Mouse (Mus musculus): ENCODE data around the gene Kansl1l.

Kansl1l gene

DNA sequence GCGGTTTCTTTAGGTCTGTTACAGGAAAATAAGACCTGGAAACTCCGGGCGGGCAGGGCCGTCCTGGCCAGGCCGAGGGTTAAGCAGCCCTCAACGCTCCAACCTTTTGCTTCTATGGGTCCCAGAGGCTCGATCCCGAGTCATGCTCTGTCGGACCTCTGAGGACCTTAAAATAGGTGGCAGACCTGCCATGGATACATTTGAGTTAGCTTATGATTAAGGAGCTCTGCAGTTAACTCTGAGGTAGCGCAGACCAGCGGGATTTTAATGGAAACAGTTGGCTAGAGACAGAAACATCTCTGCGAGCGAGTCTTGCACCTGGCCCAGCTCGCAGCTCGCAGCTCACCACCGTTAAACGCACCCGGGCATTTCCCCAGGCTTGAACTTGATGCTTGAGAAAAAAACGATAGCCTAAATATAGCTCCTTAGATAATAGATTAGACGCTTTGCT is 528 bp upstream of the Kansl1l start:
- DNase-seq (ENCODE audit: low read depth), result no peak

DNA sequence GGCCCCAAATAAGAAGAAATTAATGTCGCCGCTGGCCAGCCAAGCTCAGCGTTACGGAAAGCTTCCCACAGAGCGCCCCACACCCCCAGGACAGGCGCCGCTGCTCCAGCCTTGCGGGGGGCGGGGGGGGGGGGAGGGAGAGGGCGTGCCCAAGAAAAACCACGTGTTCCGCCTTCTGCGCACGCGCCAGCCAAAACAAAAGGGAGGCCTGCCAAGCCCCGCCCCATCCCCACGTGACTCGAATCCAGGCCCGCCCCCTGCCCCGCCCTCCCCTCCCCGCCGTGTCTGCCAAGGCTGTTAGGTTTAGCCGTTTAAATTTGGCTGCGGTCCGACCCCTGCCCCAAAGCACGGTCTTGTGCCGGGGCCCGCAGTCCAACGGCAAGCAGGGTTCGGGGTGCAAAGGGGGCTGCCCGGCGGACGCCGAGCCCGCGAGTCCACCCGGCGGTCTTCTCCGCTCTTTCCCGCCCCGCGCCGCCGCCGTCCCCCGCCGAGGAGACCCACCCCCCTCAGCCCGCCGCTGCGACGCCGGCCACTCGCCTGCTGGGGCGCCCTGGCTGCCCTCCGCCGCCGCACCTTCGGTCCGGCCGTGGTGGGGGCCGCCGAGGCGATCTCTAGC is 417 bp downstream of the Kansl1l start:
- DNase-seq (ENCODE audit: low read depth), result peak; percentile 96

DNA sequence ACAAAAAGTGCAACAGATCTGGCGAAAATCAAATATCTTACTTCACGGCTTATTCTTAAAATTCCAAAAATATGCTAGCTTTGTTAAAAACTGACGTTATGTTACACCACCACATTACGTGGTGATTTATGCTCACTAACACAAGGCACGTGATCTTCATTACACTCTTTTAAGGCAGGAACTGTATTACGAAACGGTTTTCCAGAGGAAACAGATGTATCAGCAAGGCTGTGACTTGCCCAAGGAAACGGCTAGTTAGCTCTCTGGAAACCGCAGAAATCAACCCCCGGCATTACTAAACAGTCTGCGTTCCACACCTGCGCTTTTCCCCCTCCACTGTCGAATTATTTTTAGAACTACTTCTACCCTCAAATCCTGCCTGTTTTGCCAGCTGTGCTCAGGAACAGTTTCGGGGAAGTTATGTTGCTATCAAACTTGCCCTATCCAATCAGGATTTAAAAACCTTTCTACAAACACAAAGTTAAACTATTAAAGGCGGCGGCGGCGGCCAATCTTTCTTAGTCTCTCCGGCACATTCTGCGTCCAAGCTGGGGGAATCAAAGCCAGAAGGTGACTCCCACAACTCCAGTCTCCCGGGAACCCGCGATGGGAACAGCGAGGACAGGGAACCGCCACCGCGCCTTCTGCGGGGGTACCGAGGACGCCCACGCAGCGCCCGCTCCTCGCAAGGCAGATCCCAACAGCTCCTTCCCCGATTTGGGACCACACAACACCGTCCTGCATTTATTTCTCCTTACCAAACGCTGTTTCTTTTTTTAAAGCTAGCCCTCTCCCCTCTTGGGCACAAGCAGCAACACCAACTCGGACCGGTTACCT is 1.2 kb downstream of the Kansl1l start:
- DNase-seq (ENCODE audit: low read depth), result peak; percentile 79

DNA sequence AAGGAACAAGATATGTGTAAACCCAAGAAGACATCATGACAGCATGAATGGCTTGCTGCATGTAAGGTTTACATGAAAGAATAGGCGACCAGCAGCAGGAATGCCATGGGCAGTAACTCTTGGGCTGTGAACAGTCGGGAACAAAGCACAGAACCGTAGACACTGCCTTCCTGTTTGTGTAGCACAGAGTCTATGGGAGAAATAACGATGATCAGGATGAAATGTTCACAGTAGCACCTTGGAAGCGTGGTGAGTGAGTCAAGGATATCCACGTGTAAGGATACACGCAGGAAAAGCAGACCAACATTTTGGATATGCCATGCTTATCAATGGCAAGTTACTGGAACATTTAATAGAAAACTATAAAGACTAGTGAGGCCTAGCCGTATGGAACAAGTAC is 2.6 kb downstream of the Kansl1l start:
- peak; percentile 47 for DNase-seq (ENCODE audit: low read depth)

DNA sequence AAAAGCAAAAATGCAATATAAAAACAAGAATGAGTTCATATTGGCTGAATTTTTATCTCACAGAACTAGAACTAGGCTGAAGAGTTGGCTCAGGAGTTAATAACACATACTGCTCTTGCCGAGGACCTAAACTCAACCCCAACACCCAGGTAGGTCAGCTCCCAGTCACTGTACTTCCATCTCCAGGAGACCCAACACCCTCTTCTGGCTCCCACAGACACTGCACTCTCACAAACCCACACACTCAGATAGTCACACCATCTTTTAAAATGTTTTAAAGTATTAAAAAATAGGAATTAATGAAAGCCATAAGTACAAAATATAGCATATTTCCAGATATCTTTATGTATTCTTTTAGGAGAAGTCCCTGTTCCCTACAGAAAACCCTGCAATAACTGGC is 4.2 kb downstream of the Kansl1l start:
- DNase-seq (ENCODE audit: low read depth), result peak; percentile 22

DNA sequence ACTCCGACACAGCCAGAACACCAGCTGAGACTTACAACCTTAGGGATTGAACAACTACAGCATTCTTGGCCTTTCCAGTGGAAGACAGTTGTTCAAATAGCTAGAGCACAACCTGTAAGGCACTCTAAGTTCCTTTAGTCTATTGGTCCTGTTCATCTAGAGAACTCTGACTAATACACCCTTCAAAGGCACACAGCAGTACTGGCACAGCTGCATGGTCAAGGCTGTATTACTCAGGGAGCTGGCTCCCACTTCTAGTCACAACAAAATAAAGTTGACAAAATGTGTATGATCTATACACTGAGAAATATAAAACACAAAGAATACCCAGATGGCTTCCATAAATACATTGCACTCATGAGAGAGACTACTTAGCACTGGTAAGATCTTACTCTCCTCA is 10.5 kb downstream of the Kansl1l start:
- no peak for DNase-seq (ENCODE audit: low read depth)

DNA sequence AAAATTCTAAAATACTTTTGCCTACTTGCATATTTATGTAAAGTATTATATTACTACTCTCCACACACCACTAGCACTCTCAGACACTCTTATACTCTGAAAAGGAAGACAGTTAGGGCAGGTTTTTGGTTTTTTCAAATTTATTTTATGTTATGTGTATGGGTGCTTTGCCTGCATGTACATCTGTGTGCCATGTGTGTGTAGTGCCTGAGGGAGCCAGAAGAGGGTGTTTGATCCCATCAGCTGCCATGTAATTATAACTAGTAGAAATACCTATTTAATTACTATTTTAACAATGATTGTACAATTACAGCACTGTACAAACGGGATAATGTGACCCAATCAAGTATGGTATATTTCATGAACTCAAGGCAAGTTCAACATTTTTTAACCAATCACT is 12.0 kb downstream of the Kansl1l start:
- DNase-seq (ENCODE audit: low read depth), result peak; percentile 31

DNA sequence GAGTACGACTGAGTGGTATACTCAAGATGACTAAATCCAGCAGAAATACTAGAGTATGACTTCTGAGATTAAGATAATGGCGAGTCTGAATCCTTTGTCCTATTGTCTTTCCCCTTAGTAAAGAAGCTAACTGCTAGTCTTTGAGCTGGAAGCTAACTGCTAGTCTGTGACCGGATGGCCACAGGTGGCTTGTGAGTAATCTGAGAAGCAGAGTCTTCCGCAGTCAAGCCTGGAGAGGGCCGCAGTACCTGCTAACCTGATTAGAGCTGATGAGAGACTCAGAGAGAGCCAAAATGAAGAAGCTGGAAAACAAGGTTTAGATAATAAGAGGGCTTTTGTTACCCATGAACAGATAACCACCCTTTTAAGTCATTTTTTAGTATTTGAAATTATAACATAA is 12.7 kb downstream of the Kansl1l start:
- no peak for DNase-seq (ENCODE audit: low read depth)

DNA sequence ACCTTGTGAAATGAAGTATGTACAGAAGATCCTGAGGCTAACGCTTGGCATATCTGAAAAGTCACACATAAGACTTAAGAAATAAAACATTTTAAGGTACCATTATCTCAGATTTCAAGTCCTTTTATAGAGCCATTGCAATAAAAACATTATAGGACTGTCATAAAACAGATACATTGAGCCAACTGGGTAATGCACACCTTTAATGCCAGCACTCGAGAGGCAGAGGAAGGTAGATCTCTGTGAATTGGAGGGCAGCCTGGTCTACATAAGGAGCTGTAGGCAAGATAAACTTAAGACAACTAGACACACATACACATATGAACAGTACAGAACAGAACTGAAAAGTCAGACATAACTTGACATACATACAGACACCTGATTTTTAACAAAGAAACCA is 19.4 kb downstream of the Kansl1l start:
- DNase-seq (ENCODE audit: low read depth), result no peak

DNA sequence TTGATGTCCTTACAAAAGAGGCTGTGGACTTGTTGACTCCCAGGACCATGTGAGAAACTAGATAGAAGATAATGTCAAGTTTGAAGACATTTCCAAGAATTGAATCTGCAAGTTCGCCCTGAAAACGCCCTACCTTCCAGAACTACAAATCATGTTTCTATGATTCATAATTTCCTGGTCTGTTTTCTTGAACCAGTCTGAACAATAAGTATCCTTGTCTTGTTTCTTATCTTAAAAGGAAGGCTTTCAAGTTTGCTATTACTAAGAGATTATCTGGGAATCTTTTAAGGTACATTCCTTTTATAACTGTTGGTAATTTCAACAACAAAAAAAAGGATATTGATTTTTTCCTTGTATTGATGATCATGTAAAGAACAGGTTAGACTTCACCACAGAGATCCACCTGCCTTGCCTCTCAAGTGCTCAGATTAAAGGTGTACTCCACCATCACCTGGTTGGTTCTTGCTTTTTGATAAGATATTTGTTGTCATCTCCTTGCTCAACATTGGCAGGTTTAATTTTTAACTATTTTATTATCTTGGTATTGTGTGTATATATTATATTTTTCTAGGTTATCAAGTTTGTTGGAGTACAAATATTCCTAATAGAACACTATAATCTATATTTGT is 24.4 kb downstream of the Kansl1l start:
- DNase-seq (ENCODE audit: low read depth), result no peak

DNA sequence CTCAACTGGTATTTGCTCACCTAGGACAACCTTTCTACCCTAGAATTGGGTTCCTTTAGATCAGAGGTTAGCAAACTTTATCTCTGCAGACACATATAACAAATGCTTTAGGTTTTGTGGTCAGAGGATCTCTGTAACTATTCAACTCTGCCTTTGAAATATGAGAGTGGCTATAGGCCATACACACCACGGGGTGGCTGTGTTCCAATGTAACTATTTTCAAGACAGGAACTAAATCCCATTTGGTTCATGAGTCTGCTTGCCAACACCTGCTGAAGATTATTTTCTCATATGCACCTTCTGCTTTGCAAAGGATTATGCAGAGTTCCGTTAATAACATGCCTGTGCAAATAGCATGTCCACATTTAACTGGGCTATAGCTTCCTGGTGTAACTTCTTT is 35.1 kb downstream of the Kansl1l start:
- no peak for DNase-seq (ENCODE audit: low read depth)

DNA sequence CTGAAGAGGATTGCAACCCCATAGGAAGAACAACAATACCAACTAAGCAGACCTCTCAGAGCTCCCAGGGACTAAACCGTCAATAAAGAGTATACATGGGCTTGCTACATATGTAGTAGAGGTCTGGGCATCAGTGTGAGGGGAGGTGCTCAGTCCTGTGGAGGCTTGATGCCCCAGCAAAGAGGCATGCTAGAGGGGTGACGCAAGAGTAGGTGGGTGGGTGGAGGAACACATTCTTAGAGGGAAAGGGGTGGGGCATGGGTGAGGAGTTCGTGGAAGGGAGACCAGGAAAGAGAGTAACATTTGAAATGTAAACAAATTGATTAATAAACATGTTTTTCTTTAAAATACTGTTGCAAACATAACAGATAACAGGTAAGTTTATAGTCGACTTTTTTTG is 36.3 kb downstream of the Kansl1l start:
- no peak for DNase-seq (ENCODE audit: low read depth)

DNA sequence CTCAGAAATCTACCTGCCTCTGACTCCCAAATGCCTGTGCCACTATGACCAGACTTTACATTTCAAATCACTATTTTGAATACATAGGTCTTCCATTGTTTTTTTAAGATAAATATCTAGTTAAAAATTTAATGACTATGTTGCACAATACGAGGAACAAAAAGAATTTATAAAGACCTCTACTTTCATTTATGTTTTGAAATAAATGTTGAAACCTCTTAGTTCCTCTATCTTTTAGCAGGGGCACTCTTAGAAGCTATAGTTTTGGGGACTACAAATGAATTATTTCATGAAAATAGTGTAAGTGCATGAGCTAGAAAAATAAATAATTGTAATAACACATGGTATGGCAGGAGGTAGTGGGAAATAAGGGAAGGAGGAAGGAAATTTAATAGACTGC is 38.6 kb downstream of the Kansl1l start:
- DNase-seq (ENCODE audit: low read depth), result no peak

DNA sequence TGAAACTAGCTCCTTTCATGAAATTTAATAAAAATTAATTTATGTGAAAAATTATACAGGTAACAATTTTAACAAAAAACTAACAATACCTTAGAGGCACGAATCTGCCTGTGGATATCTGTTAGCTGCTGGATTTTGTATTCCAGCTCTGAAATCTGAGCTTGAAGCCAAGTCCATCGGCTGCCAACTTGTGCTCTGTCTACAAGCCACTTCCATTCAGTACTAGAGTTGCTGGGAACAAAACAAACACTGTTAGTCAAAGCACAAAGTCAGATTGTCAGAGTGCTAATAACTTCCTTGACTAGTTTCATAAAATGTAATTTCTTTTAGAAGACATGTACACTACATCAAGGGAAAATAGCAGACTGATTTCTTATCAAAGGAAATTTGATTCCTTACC is 39.5 kb downstream of the Kansl1l start:
- DNase-seq (ENCODE audit: low read depth), result no peak

DNA sequence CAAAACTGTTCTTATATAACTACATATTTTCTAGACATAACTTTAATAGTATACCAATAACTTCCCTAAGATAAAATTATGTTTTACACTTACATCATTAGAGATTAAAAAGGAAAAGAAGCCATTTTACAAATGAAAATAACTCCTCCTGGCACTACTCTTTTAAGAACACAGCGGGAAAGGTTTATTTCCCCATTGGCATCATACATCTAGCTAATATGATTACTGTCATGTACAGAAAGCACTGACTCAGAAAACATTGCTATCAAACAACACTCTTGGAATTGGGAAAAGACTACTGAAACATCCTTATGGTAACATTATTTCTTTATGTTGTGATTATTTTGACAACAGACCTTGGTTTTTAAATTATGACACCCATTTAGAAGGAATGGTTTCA is 48.6 kb downstream of the Kansl1l start:
- no peak for DNase-seq (ENCODE audit: low read depth)

DNA sequence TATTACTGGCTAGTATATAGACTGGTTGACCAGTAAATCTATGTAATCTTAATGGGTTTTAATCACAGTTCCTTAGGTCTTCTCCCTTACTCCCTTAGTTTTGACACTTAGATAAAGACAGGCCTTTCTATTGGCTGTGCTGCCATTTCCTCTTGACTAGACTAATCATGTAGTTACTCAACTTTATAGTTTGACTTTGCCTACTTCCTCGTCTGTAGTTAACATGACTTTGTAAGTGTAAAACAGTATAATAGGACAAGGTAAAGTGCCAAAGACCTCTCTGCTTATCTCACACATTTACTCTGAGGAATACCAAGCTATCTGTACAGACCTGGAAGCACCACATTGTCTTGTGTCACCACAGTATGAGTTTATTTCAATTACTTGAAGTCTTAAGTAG is 86.8 kb downstream of the Kansl1l start:
- no peak for DNase-seq (ENCODE audit: low read depth)

DNA sequence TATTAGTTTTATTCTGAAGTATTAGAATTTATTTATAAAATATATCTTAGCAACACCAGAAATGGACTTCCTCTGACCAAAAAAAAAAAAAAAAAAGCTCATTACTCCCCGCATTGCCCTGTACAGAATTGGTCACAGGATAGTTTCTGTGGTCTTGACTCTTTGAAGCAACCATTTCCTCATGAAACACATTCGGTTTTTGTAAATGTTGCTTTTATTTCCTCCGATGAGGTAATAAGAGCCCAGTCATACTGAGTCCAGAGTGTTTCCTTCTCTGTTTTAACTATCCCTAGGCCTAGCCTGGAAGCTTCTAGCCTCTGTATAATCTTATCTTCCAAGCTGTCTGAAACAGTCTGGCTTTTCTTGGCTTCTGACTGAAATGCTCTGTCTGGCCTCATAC is 104.5 kb downstream of the Kansl1l start:
- DNase-seq (ENCODE audit: low read depth), result no peak

DNA sequence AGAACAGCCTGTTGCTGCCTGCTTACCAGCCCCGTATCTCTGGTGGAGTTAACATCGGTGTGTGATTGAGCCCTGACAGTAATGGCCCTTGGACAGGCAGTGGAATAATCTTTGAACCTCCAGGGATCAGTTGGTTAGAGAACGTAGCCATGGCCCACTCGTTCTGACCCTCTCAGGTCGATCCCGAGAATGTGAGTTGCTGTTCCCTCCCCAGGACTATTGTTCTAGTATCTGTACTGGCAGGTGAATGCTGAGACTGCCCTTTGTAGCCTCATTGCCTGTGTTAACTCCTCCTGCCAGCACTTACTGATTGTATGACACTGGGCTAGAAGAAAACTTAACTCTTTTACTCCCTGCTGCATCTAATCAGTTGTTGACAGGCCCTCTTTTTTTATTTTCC is 112.8 kb downstream of the Kansl1l start:
- no peak for DNase-seq (ENCODE audit: low read depth)

DNA sequence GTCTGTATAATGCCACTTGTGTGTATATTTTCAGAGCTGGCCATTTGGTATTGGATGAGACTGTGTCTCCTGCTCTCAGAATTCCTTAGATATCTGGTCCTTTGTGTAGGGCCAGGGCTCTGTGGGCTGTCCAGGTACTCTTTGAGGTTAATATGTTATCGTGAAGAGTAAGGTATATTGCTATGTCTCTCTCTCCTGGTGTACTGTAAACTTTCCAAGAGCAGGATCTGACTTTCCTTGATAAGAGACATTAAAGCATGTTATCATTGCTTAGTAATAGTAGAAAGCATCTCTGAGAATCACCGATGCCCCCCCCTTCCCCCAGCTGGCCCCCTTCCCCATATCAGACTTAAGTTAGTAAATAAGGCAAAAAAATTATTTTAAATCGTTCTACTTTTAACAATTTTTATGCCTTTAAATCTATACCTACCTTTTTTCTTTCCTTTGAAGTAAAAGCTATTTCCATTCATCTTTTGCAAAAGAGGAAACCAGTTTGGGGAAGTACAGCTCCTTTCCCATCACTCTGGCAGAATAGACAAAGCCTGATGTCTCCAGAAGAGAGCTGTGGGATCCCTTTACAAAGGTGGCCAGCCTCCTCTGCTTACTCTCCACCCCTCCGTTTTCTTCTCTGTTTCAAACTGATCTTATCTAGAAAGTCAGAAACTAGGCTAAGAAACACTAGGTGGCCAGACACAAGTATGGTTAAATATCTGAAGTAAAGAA is 114.6 kb downstream of the Kansl1l start:
- DNase-seq (ENCODE audit: low read depth), result no peak

DNA sequence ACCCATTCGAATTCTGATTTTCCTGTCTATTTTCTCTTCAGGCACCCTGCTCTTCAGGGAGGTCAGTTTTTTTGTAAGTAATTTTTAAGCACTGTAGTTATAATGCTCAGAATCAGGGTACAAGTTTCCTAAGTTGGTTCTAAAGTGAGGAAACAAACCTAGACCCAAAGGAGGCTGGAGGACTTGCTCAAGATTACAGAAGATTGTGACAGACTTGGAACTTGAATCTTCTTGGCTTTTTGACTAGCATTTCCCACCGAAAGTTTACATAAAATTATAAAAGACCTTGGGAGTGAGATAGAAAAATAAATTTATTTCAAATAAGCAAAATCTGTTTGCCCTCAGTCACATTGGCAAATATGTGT is 115.8 kb downstream of the Kansl1l start:
- no peak for DNase-seq (ENCODE audit: low read depth)

DNA sequence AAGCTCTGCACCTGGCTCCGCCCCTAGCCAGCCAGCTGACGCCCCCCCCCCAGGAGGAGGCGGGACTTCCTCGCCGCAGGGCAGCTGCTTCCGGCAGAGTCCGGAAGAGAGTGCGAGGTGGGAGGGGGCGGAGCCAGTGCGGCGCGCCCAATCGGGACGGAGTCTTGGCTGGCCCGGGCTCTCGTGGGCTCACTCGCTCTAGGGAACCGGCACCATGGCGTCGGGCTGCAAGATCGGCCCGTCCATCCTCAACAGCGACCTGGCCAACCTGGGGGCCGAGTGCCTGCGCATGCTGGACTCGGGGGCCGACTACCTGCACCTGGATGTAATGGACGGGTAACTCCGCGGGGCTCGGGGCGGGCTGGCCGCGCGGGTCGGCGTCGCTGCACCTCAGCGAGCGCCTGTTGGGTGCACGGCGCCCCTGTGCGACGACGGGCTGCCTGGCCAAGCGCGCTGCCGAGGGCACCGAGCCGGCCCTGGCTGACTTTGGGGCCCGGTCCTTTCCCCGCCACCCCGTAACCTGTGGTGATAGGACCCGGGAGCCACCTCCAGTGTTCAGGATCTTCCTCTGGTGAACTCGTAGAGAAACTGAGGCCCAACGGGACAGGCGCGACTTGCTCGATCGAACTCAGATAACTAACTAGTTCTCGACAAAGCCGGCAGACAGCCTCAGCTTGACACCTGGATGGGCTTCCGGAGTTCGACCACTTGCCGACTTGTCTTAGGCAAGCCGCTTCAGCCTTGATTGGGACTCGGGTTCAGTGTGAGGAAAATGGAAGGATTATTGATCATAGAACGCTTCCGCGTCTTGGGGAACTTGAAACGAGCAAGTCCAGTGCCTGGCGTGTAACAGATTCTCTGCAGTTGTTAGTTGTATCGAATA is 116.4 kb downstream of the Kansl1l start, which contains the start of gene Rpe:
TSS of gene Rpe (plus strand) at position 139 of the 883 bp plus-strand sequence.
- peak; percentile 95 for DNase-seq (ENCODE audit: low read depth)

Measured in induced T-regulatory cell, adult 2 months (primary cell).